Mouse (Mus musculus): ENCODE results near the gene Auts2. TPM values are rescaled to one million over a fixed set of nuclear protein-coding genes. Genes with fewer than 3 reads are reported as not detected.

Auts2 gene
- polyA plus RNA-seq, 1 experiment from 2014 or later, result 71.4 TPM

- Histone ChIP-seq H3K9ac (ENCODE audit: low read length) (no peak overlapping the region), H3K36me3 (ENCODE audit: control insufficient read depth, insufficient read depth, low read length) (no peaks in the 10 kb centered on the region), H3K4me2 (ENCODE audit: low read depth, low read length, severe bottlenecking) (no peak overlapping the region), H3K4me1 (replicated peaks; ENCODE audit: control insufficient read depth, insufficient read depth, low read length) (peaks cover 18% of the 10 kb centered on the region; the same call in 1 of the 2 replicates), H3K4me3 (ENCODE audit: low read depth, low read length) (no peak overlapping the region), H3K27ac (ENCODE audit: low read depth, low read length) (no peak overlapping the region), H3K9me3 (ENCODE audit: control insufficient read depth, low read length) (no peaks in the 10 kb centered on the region), H3K27me3 (ENCODE audit: control insufficient read depth, insufficient read depth, low read length) (no peaks in the 10 kb centered on the region)
- no peak for ATAC-seq (replicated peaks; ENCODE audit: low FRiP score)
- no peak for DNase-seq (ENCODE audit: low spot score)
- 73% methylated on average over 4 of the region's 4 CpGs for WGBS
Measured at GRCm38 (mm10) chr5:132300794-132301193, 242.3 kb downstream of the Auts2 start.

DNA sequence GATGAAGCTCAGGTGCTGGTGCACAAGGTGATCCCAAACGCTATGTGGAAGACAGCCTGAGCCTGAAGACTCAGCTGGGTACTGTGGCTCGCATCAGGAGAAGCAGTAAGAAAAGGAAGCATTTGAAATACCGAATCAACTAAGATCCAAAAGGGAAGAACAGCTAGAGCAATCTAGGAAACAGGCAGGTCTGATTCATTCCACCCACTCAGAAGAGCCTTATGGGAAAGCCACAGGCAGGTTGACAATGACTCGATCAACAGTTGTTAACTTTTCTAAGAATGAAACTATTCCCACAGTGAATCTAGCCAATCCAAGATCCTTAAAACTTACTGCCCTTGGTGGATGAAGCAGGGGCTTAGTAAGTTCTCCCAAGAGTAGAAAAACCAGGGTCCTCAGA, 243.4 kb downstream of the Auts2 start:
- H3K9ac ChIP-seq (ENCODE audit: low read length), result no peak overlapping the region
- H3K9me3 ChIP-seq (ENCODE audit: control insufficient read depth, low read length), result no peaks in the 10 kb centered on the region
- no peak overlapping the region for H3K4me2 ChIP-seq (ENCODE audit: low read depth, low read length, severe bottlenecking)
- no peak overlapping the region; the same call in 1 of the 2 replicates for H3K27ac ChIP-seq (ENCODE audit: low read depth, low read length)
- no peak for DNase-seq (ENCODE audit: low spot score)
- no peaks in the 10 kb centered on the region for H3K27me3 ChIP-seq (ENCODE audit: control insufficient read depth, insufficient read depth, low read length)
- ATAC-seq (replicated peaks; ENCODE audit: low FRiP score), result no peak
- 73% methylated on average over 4 of the region's 4 CpGs for WGBS
- peaks cover 17% of the 10 kb centered on the region for H3K4me1 ChIP-seq (replicated peaks; ENCODE audit: control insufficient read depth, insufficient read depth, low read length)
- no peak overlapping the region for H3K4me3 ChIP-seq (ENCODE audit: low read depth, low read length)
- no peaks in the 10 kb centered on the region for H3K36me3 ChIP-seq (ENCODE audit: control insufficient read depth, insufficient read depth, low read length)

DNA sequence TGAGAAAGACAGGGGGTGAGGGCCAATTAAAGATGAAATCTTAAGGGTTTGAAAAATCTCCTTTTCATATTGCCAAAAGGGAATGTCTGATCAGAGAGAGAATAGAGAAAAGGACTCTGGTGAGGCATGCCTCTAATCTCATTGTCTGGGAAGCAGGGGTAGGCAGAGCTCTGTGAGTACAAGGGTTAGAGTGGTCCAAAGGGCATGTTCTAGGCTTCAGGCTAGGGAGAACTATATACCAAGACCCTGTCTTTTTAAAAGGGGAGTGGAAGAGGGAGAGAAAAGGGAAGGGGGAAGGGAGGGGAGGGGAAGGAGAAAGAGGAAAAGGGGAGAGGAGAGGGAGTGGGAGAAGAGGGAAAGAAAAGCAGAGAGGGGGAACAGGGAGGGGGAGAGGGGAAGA, 244.1 kb downstream of the Auts2 start:
- Histone ChIP-seq H3K36me3 (ENCODE audit: control insufficient read depth, insufficient read depth, low read length) (no peaks in the 10 kb centered on the region), H3K9me3 (ENCODE audit: control insufficient read depth, low read length) (no peaks in the 10 kb centered on the region), H3K27ac (ENCODE audit: low read depth, low read length) (no peak overlapping the region; the same call in 1 of the 2 replicates), H3K9ac (ENCODE audit: low read length) (no peak overlapping the region), H3K4me2 (ENCODE audit: low read depth, low read length, severe bottlenecking) (no peak overlapping the region), H3K4me3 (ENCODE audit: low read depth, low read length) (no peak overlapping the region), H3K4me1 (replicated peaks; ENCODE audit: control insufficient read depth, insufficient read depth, low read length) (peaks cover 17% of the 10 kb centered on the region), H3K27me3 (ENCODE audit: control insufficient read depth, insufficient read depth, low read length) (no peaks in the 10 kb centered on the region)
- DNase-seq (ENCODE audit: low spot score), result no peak
- ATAC-seq (replicated peaks; ENCODE audit: low FRiP score), result 0 out of 2 replicates have a peak, but pooled peaks have one; percentile 51

DNA sequence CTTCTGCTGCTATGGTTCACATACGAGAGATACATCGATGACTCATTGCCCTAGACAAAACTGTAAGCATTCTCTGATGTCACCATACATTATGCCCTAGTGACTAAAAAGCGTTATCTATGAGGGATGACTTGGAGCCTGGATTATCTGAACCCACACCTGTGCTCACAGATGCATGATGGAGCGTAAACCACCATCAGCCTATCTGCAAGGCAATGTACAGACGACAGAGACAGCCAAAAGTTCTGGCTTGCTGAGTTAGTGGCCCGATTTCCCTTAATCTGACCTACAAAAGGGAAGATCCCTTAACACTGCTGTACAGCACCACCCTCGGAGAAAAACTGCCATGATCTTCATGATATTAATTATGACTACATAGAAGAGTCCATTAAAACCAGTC, 245.8 kb downstream of the Auts2 start:
- H3K4me3 ChIP-seq (ENCODE audit: low read depth, low read length), result no peak overlapping the region
- no peaks in the 10 kb centered on the region for H3K36me3 ChIP-seq (ENCODE audit: control insufficient read depth, insufficient read depth, low read length)
- H3K4me2 ChIP-seq (ENCODE audit: low read depth, low read length, severe bottlenecking), result no peak overlapping the region
- H3K4me1 ChIP-seq (replicated peaks; ENCODE audit: control insufficient read depth, insufficient read depth, low read length), result peaks cover 17% of the 10 kb centered on the region
- no peak for DNase-seq (ENCODE audit: low spot score)
- ATAC-seq (replicated peaks; ENCODE audit: low FRiP score), result no peak
- H3K9ac ChIP-seq (ENCODE audit: low read length), result no peak overlapping the region
- no peaks in the 10 kb centered on the region for H3K27me3 ChIP-seq (ENCODE audit: control insufficient read depth, insufficient read depth, low read length)
- WGBS, result 92% methylated on average over 7 of the region's 7 CpGs
- no peak overlapping the region for H3K27ac ChIP-seq (ENCODE audit: low read depth, low read length)
- H3K9me3 ChIP-seq (ENCODE audit: control insufficient read depth, low read length), result no peaks in the 10 kb centered on the region

DNA sequence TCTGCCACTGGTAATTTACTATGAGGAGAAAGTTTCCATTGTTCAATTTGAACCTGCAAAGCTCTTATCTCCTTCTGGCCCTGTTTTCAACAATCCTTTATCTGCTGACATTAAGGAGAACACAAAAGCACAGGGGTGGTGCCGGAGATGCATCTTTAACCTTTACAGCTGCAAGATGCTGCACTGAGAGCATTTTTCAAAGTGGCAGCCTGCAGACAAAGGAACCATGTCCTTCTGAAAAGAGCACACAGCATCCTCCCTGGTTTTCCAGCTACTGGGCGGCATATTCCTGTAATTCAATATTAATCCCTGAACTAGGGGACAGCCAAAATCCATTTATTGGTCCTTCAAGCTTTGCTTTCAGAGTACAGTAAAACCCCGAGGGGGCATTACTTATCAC, 248.7 kb downstream of the Auts2 start:
- no peaks in the 10 kb centered on the region for H3K36me3 ChIP-seq (ENCODE audit: control insufficient read depth, insufficient read depth, low read length)

DNA sequence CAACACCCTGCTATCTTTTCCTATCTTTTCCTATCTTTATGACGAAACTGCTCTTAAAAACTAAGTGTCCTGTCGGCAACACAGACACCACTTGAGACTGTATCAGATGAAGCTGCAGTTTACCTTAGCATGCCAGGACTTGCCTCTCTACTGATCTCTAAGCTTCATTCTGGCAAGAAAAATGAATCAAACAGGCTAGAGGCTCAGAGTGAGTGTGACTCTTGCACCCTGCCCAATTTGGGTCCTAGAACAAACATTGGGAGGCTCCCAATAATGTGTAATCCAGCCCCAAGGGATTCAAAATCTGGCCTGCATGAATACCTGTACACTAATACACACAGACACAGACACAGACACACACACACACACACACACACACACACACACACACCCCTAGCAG, 250.2 kb downstream of the Auts2 start:
- Histone ChIP-seq H3K36me3 (ENCODE audit: control insufficient read depth, insufficient read depth, low read length) (no peaks in the 10 kb centered on the region), H3K27ac (ENCODE audit: low read depth, low read length) (no peak overlapping the region), H3K4me1 (replicated peaks; ENCODE audit: control insufficient read depth, insufficient read depth, low read length) (peaks cover 14% of the 10 kb centered on the region), H3K27me3 (ENCODE audit: control insufficient read depth, insufficient read depth, low read length) (no peaks in the 10 kb centered on the region), H3K4me2 (ENCODE audit: low read depth, low read length, severe bottlenecking) (no peak overlapping the region), H3K4me3 (ENCODE audit: low read depth, low read length) (no peak overlapping the region), H3K9me3 (ENCODE audit: control insufficient read depth, low read length) (no peaks in the 10 kb centered on the region), H3K9ac (ENCODE audit: low read length) (no peak overlapping the region)
- 95% methylated on average over 2 of the region's 2 CpGs for WGBS
- DNase-seq (ENCODE audit: low spot score), result no peak
- ATAC-seq (replicated peaks; ENCODE audit: low FRiP score), result no peak

More for the DNA sequence above, 248.7 kb downstream of the Auts2 start:
- ATAC-seq (replicated peaks; ENCODE audit: low FRiP score) (no peak), DNase-seq (ENCODE audit: low spot score) (no peak)
- no peak overlapping the region for H3K4me2 ChIP-seq (ENCODE audit: low read depth, low read length, severe bottlenecking)
- no peaks in the 10 kb centered on the region for H3K27me3 ChIP-seq (ENCODE audit: control insufficient read depth, insufficient read depth, low read length)
- H3K4me1 ChIP-seq (replicated peaks; ENCODE audit: control insufficient read depth, insufficient read depth, low read length), result peaks cover 18% of the 10 kb centered on the region
- no peak overlapping the region for H3K27ac ChIP-seq (ENCODE audit: low read depth, low read length)
- H3K9ac ChIP-seq (ENCODE audit: low read length), result 0 out of 2 replicates have a peak overlapping the region, but pooled peaks have one; percentile 12
- no peak overlapping the region for H3K4me3 ChIP-seq (ENCODE audit: low read depth, low read length)
- WGBS, result 18% methylated on average over 3 of the region's 3 CpGs
- H3K9me3 ChIP-seq (ENCODE audit: control insufficient read depth, low read length), result no peaks in the 10 kb centered on the region

- ATAC-seq (replicated peaks; ENCODE audit: low FRiP score) (peak; percentile 77), DNase-seq (ENCODE audit: low spot score) (no peak)
- Histone ChIP-seq H3K27me3 (ENCODE audit: control insufficient read depth, insufficient read depth, low read length) (no peaks in the 10 kb centered on the region), H3K36me3 (ENCODE audit: control insufficient read depth, insufficient read depth, low read length) (no peaks in the 10 kb centered on the region), H3K4me1 (replicated peaks; ENCODE audit: control insufficient read depth, insufficient read depth, low read length) (peaks cover 14% of the 10 kb centered on the region), H3K4me3 (ENCODE audit: low read depth, low read length) (no peak overlapping the region), H3K9me3 (ENCODE audit: control insufficient read depth, low read length) (no peaks in the 10 kb centered on the region), H3K4me2 (ENCODE audit: low read depth, low read length, severe bottlenecking) (peak overlapping the region; percentile 26; the same call in 1 of the 2 replicates), H3K27ac (ENCODE audit: low read depth, low read length) (peak overlapping the region; percentile 68), H3K9ac (ENCODE audit: low read length) (no peak overlapping the region; the same call in 1 of the 2 replicates)
- 19% methylated on average over 13 of the region's 13 CpGs for WGBS
Measured at GRCm38 (mm10) chr5:132290606-132291535, 252.3 kb downstream of the Auts2 start.

GRCm38 (mm10) chr5:132283741-132284140, 259.4 kb downstream of the Auts2 start:
- ATAC-seq (replicated peaks; ENCODE audit: low FRiP score), result no peak
- 80% methylated on average over 3 of the region's 3 CpGs for WGBS

More at GRCm38 (mm10) chr5:132283741-132284140, 259.4 kb downstream of the Auts2 start:
- Histone ChIP-seq H3K9ac (ENCODE audit: low read length) (no peak overlapping the region), H3K4me3 (ENCODE audit: low read depth, low read length) (no peak overlapping the region), H3K4me1 (replicated peaks; ENCODE audit: control insufficient read depth, insufficient read depth, low read length) (no peaks in the 10 kb centered on the region), H3K27me3 (ENCODE audit: control insufficient read depth, insufficient read depth, low read length) (no peaks in the 10 kb centered on the region), H3K27ac (ENCODE audit: low read depth, low read length) (no peak overlapping the region), H3K36me3 (ENCODE audit: control insufficient read depth, insufficient read depth, low read length) (no peaks in the 10 kb centered on the region), H3K4me2 (ENCODE audit: low read depth, low read length, severe bottlenecking) (no peak overlapping the region), H3K9me3 (ENCODE audit: control insufficient read depth, low read length) (no peaks in the 10 kb centered on the region)
- no peak for DNase-seq (ENCODE audit: low spot score)

Measured in forebrain, embryonic 11.5 days (tissue).